Mouse (Mus musculus) C2C12 (cell line): Measurements from ENCODE around the gene Gm30191.

ENCODE experiments used
- MYOD1 ChIP-seq: IDR thresholded peaks from one replicate; pipeline ENCODE4 v1.6.1; 2011; ENCODE audit warnings: low read depth; ENCODE audit not compliant: control insufficient read depth, insufficient read length
- USF1 ChIP-seq: IDR thresholded peaks from one replicate; pipeline ENCODE4 v1.6.1; 2011; ENCODE audit warnings: low read depth, mild to moderate bottlenecking, control low read depth, moderate library complexity

GRCm38 (mm10) chr4:134246719-134247258 is at the start of gene Gm30191:
- no peak for TF ChIP-seq MYOD1
- TF ChIP-seq USF1: no peak
